Mouse (Mus musculus): ENCODE measurements around the gene Fam227b.

Gene Fam227b

DNA sequence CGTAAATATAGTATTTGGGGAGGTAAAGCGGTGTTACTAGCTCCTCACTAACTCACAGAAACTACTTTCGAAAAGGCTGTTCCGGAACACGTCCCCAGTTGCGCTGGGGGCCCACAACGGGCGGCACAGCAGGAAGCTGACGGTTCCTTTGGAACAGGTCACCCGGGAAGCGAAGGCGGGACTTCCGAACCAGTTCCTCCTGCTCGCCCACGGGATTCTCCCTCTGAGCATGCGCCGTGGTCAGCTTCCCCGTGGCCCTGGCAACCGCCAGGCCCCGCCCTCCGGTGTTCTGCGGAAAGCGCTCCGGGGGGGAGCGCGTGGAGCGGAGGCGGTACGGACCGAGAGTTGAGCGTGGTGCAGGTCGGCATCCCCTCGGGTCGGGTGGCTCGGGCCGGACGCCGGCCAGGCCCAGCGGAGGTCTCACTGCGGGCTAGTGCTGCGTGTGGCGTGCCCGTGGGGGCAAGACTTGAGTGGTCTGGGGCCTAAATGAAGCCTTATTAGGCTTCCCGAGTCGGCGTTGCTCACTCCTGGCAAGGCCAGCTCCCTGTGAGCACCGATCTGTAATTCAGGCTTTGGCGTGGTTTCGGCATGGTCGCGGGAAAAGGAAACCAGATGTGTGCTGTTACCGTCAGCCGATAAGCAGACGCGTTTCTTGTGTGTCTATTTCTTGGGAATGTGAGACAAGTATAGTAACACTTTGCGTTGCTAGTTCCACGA, at the start of gene Fam227b, which contains the start of gene Dtwd1:
Fam227b (minus strand) TSS at position 150 of the 717 bp plus-strand sequence.
Dtwd1 (plus strand) TSS at position 287 of the 717 bp plus-strand sequence.
- DNase-seq (ENCODE audit: low read depth, low spot score) = peak; percentile 98

DNA sequence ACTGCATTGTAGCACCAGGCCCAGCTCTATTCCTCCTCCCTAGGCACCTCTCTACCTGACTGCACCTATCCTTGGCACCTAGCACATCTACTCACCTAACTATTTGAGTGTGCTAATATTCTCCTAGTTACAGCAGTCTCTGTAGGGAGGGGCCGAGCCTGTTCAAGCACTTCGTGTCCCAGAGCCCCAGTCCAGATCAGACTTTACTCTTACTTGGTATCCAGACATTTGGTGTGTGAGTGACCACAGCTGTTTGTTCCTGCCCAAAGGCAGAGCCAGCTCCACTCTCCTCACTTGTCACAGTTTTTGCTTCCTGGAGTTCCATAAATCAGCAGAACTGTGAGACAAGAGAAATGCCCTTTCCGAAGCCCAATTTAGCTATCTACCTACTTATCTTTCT, 47.2 kb upstream of the Fam227b start:
- DNase-seq (ENCODE audit: low read depth, low spot score) = no peak

GRCm38 (mm10) chr2:126195631-126196356, 44.0 kb upstream of the Fam227b start:
- no peak for DNase-seq (ENCODE audit: low read depth, low spot score)

DNA sequence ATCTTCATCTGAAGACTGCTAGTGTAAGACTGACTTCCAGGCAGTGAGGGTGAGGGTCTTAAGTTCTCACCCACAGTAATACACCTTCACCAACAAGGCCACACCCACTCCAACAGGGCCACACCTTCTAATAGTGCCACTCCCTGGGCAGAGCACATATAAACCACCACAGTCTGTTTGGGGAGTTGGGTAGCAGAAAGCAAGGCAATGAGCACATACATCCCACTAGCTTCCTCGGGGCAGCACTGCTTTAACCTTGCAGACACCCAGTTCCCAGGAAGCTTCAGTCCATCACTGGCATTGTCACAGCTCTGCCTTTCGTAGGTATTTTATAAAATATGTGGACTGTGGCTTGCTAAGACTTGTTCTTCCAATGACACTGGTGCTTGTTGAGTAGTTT, 40.3 kb upstream of the Fam227b start:
- no peak for DNase-seq (ENCODE audit: low read depth, low spot score)

DNA sequence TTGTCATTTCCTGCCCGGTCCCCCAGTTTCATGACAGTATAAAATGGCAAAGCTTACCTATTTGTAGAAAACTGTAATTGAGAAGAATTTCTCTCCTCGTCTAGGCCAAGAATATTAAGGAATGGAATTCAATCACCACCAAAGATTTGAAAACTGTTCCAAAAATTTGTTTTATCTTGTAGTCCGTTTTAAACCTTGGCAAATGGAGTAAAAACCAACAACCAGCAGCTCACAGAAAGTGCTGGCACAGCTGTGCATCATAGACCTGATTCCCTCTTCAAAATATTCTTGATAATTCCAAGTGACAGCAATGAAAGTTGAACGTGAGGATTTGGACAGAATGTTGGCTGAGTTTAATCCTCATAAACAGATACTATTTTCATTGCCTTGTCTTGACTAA, 39.5 kb upstream of the Fam227b start:
- DNase-seq (ENCODE audit: low read depth, low spot score) = no peak

DNA sequence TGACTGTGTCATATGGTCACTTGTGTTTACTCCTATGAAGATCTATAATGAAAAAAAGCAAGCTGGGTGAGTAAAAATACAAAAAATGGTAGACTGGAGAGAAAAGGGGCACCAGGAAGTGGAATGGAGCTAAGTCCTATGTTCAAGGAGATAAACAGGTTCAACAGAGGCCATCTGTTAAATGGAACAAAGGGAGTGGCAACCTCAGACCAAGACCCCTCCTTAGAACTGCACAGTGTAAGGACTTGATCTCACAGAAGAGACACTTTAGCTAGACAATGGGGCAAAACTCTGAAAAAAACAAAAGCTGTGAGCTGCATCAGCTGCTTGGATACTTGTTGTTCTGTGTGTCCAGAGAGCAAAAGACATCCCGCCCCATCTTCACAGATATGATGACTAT, 19.6 kb upstream of the Fam227b start:
- no peak for DNase-seq (ENCODE audit: low read depth, low spot score)

- DNase-seq (ENCODE audit: low read depth, low spot score) = no peak
These were observed 15.2 kb upstream of the Fam227b start for GRCm38 (mm10) chr2:126166848-126167617.

DNA sequence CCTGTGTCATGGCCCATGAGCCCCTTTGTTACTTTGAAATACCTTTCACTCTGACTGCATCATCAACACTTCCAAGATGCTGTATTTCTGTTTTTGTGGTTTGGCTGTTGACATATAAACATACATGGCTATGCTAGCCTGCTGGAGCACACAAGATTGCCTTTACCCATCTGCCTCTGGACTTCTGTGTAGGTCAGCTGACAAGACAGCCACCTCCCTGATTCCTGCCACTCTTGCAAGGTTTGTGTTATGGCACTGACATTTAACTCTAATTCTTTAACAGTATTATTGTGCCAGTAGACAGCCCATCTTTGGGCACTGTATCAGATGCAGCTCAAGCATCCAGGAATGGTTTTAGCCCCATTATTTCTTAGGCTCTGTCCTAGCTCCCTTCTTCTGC, 14.5 kb upstream of the Fam227b start:
- DNase-seq (ENCODE audit: low read depth, low spot score) = no peak

DNA sequence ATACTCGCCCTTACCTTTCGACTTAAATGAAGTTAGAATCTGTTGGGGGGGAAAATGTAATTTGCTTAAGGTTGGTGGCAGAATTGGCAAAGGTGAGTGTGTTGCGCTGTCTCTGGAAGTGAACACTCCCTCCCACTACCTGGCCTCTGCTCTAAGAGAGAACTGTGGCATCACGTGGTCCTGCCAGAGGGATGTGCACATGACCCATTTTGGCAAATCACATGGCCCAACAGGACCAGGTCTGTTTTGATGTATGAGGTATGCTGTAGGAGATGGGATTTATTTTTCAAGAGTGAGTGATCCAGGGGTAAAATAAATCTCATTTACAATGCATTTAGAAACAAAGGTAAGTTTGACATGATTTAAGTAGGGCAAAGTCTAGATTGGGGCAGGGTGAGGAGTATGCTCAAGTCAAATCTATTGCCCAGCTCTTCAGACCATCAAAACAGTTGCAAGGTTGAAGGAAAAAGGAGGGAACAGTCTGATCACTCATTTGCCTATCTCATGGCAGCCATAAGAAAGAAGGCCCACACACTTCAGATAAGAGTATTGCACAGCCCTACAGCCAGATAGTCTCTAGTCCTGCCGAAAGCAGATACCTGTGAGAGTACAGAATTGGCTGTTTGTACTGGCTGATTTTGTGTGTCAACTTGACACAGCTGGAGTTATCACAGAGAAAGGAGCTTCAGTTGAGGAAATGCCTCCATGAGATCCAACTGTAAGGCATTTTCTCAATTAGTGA, 13.6 kb upstream of the Fam227b start:
- DNase-seq (ENCODE audit: low read depth, low spot score) = no peak

GRCm38 (mm10) chr2:126147723-126148122, 4.1 kb downstream of the Fam227b start:
- no peak for DNase-seq (ENCODE audit: low read depth, low spot score)

GRCm38 (mm10) chr2:126094616-126095015, 57.2 kb downstream of the Fam227b start:
- DNase-seq (ENCODE audit: low read depth, low spot score) = no peak

DNA sequence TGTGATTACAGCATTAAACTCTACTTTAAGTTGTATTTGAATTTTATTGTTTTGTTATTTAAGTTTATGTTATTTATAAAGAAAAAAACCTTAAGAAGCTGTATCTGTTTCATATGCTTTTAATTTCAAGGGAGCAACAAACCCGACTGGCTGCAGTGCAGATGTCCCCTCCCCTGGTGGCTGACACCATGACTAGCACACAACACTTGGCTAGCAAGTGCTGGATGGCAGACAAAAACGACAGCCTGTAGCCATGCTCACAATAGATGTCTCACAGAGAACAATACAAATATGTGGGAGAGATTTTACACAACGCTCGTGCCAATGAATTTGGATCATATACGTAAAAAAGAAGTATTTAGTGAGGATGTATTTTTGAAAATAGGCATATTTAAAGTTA, 61.4 kb downstream of the Fam227b start:
- DNase-seq (ENCODE audit: low read depth, low spot score) = no peak

DNA sequence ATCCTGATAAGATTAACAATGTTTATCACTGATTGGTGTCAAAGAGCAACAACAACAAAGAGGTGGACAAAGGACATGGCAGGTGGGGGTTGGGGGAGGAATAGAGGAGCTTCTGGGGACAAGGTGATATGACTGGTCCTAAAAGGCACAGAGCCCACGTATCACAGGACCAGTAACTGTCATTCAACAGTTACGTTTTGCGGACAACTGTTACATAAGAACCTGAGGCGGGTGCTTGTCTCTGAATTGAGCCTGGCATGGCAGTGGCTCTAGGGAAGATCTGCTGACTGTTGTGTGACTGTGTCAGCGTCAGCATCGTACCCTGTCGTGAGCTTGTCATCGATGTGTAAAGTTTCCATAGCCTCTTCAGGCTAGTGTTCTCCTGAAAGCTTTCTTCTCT, 65.6 kb downstream of the Fam227b start:
- DNase-seq (ENCODE audit: low read depth, low spot score) = no peak

- DNase-seq (ENCODE audit: low read depth, low spot score) = no peak
These were observed 67.5 kb downstream of the Fam227b start for GRCm38 (mm10) chr2:126084326-126084725.

DNA sequence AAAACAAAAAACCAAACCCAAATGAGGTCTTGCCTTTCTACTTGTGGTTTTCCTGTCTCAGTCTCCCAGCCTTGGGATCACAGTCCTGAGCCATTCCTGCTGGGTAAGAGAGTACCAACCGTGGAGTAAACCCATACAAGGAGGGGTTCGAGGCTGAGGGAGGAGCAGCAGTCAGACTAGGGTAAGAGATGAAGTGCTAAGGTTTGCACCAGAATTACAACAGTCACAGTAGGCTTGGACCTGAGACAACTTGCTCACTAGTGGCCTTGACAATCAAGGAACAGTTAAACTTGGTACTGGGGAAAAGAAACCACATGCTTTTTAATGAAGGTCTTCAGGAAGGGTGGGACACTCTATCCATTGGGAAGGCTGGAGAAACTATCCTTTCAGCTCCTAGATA, 72.7 kb downstream of the Fam227b start:
- DNase-seq (ENCODE audit: low read depth, low spot score) = no peak

DNA sequence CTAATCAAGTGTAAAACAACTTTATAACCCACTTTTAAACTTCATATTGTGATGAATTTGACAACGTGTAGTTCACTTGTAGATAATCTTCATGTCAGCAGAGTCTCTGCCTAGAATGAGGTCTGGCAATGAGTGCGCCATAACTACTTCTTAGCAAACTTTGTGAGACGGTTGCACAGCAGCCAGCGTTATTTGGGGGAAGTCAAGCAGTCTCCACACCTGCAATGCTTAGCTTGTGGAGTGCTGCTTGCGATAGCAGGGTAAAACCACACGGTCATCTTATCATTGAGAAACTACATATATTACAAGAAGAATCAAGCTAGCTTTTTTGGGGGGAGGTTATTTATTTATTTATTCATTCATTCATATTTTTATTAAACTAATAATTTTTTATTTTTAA, 75.3 kb downstream of the Fam227b start:
- no peak for DNase-seq (ENCODE audit: low read depth, low spot score)

GRCm38 (mm10) chr2:126073744-126074143, 78.1 kb downstream of the Fam227b start:
- no peak for DNase-seq (ENCODE audit: low read depth, low spot score)

- DNase-seq (ENCODE audit: low read depth, low spot score) = no peak
These were observed 82.1 kb downstream of the Fam227b start for GRCm38 (mm10) chr2:126069740-126070139.

- no peak for DNase-seq (ENCODE audit: low read depth, low spot score)
These were observed 86.4 kb downstream of the Fam227b start for GRCm38 (mm10) chr2:126065303-126065856.

- no peak for DNase-seq (ENCODE audit: low read depth, low spot score)
These were observed 87.0 kb downstream of the Fam227b start for GRCm38 (mm10) chr2:126064814-126065213.

DNA sequence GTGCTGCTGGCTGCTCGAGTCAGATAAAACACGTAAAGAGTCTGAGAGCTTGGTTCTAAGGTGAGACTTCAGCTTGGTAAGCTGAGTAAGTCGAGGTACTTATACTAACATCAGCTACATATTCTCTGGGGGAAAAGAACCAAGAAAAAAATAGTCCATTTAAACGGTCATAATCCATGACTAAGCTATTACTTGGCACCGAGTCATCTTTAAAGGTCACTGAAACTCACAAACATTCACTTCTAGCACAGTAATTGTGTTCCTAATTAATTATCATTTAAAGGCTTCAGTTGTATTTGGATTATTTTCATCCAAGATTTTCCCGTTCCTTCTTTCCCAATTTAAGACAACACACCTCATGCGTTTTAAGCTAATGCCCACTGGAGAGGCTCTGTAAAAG, 88.9 kb downstream of the Fam227b start:
- no peak for DNase-seq (ENCODE audit: low read depth, low spot score)
